Mouse (Mus musculus): ENCODE data around the gene L3mbtl3.

Gene L3mbtl3

DNA sequence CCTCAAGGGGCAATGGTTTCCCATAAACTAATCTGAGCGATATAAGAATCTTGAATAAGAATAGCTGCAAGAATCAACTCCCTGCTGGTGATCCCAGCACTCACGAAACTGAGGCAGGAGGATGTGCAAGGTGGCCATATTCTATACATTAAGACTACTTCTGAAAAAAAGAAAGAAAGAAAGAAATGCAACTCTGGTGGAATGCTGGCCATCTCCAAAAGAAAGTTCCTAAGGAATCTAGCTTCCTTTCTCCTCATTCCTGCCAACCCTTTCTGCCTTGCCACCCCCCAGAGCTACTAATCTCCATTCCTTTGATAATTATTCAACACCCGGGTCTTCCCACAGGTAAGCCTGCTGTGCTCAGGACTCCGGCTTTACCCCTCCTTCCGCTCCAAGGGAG lies 41.8 kb downstream of the L3mbtl3 start:
- DNase-seq: no peak

DNA sequence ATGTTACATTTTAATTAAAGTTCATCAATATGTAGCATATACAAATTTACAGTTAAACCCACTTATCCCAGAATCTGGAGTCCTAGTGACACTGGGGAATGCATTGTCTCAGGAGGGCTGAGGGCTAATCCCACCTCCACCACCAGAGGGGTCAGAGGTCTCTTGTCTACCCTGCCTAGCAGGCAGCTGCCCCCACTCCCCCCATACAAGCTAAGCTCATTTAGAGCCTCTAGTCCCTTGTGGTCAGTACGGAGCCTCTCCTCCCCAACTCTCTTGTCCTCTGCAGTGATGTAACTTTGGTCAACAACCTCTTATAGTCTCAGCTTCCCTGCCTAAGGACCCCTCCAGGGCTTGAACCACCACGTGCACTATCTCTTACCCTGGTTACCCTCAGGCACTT lies 43.0 kb downstream of the L3mbtl3 start:
- DNase-seq: no peak

DNA sequence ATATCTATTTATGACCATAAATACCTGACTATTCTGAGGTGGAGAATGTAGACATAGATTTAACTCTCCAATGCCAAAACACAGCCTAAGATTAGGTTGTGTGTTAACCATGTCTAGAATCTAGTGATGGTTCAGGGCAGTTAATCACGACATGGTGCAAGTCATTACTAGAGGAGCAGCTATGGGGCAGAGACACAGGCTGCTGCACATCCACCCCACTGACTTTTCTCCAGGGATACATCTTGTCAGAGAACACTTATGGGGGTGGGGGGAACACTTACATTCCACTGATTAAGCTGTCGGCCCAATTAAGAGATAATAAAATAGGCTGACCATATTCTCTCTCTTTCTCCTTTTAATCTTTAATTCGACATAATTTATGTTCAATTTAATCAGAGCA lies 46.9 kb downstream of the L3mbtl3 start:
- DNase-seq: no peak

DNA sequence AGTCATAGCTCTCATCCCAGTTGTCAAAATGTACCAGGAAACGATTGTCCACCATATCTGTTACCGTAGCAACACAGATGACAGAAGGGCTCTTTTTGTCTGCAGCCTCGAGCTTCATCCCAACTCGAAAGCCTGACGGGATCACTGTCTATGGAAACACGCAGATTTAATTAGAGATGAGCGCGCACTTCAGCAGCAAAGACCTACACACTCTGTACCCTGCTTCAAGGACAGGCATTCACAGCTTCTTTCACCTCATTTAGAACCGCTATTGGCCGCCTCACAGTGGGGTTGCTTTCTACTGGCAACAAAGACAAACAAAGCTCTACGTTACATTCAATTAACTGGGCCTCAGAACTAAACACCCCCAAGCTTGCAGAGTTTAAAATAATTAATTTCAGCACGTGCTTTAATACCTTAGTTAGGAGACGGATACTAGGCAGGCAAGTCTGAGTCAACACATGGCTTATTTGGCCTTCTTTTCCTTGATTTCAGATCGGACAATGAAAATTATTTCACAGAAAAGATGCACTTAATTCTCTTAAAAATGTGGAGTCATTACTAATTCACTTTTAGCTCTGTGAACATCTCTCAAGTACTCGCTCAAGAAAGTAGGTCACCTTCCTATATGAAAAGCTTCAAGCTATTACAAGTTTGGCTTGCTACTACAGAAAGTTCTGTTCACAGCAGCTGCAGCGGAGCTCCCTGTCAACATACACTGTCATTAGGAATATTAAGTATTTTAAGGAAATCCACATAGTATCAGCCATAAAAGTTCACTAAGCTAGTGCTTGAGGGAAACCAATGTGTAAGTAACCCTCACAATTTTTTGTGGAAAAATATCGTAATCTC lies 47.9 kb downstream of the L3mbtl3 start:
- peak; percentile 37 for DNase-seq

DNA sequence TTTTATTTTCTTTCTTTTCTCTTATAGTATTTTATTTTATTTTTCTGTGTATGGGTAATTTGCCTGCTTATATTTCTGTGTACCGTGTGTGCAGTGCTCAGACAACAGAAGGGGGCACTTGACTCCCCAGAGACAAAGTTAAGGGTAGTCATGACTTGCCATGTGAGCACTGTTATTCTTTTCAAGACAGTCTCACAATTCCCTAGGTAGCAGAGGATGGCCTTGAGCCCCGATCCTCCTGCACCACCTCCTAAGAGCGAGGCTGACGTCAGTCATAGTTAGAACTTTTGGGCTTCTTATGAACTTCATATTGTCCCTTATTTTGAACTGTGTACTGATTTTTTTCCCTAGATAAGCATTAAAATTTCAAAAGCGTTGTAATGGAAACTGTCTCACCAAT lies 48.5 kb downstream of the L3mbtl3 start:
- no peak for DNase-seq

DNA sequence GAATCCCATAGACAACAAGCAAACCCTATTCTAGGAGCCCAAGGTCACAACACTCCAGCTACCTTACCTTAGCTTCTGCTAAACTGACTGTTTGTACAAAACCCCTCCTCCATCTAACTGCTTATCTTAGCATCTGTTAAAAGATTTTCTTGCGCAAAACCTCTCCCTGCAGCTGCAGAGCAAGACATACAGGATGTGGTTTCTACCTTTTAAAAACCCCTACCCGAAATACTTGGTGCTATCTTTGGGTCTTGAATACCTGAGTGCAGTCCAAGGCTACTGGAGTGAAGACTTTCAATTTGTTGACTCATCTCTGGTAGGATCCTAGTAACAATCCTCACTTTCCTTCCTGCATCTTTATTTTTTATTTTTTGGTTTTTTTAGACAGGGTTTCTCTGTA lies 50.5 kb downstream of the L3mbtl3 start:
- no peak for DNase-seq

DNA sequence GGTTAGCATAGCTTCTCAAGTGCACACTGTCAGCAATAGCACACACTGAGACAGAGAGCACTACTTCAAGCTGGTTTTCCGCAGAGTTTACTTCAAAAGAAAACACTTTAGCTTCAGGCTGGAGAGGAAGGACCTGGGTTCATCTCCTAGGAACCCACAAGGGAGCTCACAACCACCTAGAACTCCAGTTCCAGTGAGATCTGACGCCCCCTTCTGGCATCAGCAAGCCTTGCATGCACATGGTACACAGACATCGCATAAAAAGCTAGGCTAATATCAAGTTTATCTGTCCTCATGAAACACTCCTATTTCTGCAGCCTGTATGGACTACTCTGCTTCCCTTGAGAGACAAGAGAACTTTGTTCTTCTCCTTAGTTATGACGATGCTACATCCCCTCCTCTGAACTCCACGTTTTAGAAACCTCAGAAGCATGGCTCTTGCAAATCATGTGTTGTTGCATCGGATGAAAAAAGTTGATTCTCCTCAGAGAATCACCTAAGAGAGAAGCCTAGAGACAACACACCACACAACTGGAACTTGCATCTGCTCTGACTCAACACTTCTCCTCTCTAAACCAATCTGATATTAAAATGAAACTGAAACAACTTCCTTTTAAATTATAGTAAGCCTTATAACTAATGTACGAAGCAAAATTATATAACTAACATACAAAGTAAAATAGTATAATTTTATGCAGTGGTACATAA lies 53.3 kb downstream of the L3mbtl3 start:
- no peak for DNase-seq

DNA sequence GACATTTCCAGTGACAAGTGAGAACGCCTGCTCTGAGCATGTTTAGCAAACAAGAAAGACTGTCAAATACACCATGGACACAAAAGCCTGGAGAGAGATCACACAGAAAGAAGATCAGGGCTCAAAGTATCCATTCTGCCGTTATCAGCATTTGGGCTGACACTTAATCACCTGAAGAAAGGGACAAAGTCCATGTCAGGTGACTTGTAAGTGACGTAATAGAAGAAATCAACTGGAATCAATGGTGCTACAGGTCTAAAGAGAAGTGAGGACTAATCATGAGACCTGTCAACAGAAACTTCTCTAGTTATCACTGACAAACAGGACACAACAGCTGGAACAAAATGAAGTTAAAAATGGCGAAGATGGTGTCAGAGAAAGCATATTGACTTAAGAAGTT lies 55.1 kb downstream of the L3mbtl3 start:
- DNase-seq: no peak

DNA sequence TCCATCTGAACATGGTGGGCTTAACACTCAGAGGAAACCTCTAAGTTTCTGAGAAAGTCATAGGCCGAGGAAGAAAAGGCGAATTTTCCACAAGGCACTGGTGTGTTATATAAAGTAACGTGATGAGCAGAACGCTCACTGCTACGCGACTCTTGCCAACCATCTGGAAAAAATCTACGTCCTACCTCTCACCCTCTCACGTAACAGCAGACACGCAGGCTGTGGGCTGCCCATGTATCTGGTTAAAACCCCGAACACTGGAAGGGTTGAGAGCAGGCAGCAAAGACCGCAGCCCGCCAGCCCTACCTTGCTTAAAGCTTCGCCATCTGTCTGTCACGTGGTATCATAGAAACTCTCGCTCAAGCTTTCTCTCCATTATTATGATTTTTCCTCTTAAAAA lies 61.4 kb downstream of the L3mbtl3 start:
- peak; percentile 5 for DNase-seq

DNA sequence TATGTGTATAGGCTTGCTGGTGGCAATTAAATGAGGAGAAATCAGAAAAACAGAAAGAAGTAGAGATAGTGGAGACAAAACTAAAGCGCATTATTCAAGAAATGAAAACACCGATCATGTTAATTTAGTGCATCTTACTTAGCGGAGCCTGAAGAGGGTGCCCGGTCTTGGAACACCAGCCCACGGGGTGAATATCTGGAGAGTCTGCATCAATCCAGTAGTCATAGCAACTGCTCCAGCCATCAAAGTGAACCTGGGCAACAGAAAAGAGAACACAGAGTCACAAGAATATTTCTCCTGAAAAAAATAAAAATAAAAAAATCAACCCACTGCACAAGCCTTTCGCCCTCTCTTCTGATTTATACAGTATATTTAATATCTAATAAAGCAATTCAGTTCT lies 72.3 kb downstream of the L3mbtl3 start:
- DNase-seq: no peak

DNA sequence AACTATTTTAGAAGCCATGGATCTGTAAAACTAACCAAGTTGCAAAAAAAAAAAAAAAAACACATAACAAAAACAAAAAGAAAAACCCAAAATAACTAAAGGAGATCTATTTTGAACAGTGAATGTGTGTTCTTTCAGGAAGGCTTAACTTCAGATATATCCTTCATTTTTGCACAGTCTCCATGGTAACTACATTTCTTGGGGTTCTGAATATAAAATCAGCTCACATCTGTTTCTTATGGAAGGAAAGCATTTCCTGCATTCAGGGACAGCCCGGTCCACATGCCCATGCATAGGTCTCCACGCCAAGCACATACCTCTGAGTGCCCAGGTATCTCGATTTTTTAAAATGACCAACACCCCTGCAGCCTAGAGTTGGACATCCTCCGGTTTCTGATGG lies 73.4 kb downstream of the L3mbtl3 start:
- DNase-seq: no peak

DNA sequence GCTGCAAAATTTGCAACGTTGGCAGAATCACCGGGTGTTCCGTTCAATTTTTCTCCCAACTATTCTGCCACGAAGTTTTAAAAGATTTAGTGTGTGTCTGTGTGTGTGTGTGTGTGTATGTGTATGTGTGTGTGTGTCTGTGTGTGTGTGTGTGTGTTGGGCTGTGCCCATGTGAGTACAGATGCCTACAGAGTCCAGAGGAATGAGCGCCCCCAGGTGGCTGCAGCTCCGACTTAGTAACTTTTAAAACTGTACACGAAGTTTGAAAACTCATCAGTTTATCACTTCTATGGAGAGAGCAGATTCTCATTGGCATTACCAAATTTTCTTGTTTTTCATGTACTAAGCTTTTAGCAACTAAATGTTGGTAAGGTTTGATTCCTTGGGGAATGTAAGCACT lies 78.1 kb downstream of the L3mbtl3 start:
- DNase-seq: peak; percentile 7

DNA sequence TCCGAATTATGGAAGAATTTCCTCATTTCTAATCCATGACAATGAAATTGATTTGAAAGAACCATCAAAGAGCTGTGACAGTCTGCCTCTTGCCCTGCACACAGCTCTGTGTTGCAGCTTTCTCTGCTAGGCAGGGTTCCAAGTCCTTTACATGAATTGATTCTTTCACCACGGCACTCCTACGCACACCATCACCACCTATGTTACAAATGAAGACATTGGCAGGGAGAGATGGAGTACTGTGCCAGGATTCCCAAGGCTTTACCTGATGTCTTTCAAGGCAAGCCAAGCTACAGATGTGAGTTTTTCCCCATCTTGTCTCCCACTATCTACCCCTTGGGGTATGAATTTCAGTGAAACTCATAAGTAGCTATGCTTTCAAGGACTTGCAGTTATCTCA lies 78.6 kb downstream of the L3mbtl3 start:
- no peak for DNase-seq

DNA sequence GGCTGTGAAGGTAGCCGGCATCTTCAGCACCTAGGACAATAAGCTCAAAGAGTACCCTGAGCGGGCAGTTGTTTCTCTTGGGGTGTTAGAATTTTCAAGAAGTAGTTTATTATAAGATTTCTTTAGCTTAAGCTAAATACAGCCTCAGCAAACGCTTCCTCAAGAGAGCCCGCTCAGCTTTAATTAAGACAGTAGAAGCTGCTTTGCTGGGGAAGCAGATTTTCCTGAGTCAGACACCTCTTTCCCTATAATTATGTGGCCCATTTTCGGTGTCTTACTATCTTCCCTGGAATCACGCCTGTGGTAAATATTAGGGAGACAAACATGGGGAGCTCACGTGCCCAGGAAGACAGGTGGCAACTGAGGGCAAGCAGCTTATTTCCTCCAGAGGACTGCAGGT lies 88.6 kb downstream of the L3mbtl3 start:
- no peak for DNase-seq

DNA sequence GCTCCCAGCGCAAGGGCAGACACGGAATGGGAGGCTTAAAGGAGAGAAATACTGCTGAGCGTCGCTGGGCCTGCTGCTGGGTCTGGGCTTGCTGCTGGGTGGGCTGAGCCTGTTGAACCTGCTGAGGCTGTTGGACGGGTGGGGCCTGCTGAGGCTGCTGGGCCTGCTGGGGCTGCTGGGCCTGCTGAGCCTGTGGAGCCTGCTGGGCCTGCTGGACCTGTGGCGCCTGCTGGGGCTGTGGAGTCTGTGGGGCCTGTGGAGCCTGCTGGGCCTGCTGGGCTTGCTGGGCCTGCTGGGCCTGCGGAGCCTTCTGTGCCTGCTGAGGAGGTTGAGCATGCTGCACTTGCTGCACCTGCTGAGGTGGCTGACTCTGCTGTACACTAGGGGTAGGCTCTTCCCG lies 95.8 kb downstream of the L3mbtl3 start:
- no peak for DNase-seq

DNA sequence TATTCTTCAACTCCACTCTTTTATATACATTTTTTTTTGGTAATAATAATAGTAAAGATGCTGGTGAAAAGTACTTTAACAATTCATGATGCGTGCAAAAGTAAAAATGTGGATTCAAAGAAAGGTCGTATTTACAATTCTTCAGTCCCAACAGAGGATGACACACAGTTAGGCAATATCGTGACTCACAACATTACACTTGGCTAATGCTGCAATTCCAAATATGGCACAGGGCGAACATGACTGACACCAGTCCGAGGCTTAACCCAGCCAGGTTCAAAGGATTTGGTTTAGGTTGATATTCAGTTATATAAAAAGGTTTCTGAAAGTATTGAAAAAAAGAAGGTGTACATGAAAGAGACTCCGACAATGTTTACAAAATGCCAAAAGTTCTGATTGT lies 100.4 kb downstream of the L3mbtl3 start:
- DNase-seq: no peak

DNA sequence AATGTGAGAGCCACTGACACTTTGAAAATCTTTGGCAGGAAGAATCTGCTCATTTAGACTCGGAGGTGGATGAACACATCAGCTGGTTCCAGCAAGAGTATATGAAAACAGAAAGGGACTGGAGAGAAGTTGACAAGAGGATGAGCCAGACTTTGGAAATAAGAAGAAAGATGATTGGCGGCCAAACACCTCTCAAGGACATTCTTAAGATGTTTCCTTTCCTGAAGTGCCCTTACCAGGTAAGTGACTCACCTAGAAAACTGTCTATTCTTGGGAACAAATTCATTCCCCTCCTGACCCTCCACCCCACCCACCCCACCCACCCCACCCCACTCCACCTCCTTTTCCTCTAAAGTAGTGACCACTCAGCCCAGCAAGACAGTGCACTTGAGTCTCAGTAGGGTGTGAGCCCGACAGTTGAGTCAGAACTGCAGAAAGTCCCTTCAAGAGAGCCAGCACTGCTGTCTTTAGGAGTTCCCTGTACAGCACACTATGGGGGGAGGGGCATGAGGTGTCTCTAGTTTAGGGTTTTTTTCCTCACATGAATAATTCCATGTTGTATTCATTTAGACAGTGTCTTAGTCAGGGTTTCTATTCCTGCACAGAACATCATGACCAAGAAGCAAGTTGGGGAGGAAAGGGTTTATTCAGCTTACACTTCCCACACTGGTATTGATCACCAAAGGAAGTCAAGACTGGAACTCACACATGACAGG lies 111.9 kb downstream of the L3mbtl3 start:
- no peak for DNase-seq

DNA sequence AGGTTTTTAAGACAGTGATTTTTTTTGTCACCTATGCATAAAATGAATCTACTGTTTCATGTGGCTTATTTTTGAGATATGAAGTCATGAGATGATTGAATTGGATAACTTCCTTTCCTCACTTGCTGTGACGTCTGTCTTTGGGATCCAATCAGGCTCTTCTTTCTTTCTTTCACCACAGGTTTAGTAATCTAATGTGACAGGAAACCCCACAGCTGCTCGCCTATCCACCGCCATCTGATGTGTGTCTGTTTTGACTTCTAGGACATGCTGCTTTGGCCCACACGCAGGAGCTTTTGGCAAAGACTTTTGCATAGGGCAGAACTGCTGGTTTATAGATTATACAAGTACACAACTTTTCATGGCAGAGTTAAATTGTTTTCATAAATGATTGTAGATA lies 115.9 kb downstream of the L3mbtl3 start:
- no peak for DNase-seq

DNA sequence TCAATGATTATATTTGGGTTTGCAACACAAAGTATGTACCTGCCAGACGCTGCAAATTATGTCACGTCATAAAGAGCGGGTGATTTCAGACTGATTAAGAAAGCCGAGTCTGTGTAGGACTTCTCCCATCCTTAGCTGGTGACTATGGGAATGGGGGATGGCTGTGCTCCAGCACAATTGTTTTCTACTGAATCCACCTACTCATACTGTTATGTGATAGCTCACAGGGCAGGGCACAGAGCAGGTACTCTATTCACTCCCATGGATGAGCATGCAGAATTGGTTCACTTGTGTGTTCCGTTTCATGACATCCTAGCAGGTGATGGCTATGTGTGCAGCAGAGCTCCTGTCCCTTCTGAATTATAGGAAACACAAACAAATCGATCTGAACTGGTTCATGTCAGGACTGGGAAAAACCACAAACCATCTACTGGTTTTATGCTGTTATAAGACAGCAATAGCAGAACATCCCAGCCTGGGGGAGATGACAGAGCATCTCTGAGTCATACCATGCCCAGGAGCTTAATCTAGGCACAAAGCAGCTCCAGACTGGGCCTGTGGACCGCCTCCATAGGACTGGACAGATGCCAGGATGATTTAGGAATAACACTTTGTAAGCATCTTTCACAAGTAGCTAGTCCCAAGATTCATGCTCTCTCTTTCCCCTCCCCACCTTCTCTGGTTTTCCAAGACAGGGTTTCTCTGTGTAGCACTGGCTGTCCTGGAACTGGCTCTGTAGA lies 126.2 kb downstream of the L3mbtl3 start:
- no peak for DNase-seq

DNA sequence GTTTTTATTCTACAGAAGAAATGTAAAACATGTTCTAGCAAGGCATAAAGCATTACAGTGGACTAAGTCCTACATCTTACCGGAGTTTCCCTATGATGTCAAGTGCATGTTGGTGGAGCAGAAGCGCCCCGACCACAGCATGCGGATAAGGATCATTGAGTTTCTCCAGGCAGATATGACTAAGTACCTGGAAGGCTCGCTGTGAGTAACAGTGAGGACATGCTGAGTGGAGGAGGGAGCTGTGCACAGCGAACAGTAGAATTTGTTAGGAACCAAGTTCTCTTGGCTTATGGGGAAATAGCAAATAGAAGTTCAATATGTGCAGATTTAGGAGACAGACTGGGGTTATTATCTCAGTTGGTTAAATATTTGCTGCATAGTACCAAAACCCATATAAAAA lies 131.3 kb downstream of the L3mbtl3 start:
- DNase-seq: no peak

DNA sequence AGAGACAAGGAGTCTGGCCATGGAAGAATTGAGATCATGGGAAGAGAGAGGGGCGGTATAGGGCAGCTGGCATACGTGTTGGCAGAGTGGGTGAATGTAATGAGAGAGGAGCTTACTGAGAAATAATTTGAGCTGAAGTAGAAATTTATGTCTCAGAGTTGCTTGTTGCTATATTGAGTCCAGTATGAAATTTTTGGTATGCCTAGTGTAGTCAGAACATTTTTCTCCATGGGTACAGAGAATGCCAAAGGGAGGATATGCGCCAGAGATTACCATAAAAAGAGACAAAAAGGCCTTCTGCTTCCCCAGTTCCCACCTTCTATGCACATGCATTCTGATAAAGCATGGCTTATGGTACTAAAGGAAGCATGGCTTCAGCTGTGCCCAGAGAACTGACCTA lies 132.6 kb downstream of the L3mbtl3 start:
- no peak for DNase-seq

DNA sequence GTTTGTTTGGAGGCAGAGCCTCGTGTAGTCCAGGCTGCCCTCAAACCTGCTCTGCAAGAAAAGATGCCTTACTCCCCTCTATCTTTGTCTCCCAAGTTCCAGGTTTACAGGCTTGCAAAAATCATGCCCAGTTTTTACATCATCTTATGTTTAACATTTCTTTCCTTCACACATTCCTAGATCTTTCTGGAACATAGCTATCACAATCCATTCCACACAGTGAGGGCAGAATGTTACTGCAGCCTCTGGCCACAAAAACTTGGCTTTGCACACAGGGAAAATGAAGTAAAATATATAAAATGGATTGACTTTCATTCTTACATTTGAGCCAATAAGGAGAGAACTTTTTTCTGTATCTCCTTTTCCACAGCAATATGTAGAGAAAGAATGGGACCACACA lies 136.7 kb downstream of the L3mbtl3 start:
- no peak for DNase-seq

DNA sequence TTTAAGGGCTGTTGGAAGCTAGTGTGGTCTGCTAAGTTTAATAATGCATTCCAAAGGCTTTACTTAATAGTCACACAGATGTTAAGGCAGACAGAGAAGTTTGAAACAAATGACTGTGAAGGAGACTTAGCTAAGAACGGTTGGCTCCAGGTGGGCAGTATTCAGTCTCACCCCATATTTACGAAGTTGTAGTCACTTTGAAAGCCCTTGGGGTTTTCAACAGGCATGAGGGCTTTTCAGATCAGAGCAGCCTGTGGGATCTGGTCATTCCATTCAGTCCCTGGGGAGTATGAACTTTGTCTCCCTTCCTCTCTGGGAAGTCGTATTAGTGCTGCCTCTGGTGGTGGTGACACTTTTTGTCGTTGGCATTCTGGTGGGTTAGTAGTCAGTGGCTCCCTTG lies 137.2 kb downstream of the L3mbtl3 start:
- DNase-seq: no peak

Data from embryo, embryonic 11 days (tissue).